Mouse (Mus musculus): ENCODE data around the gene Prnd. TPM values are rescaled to one million over a fixed set of nuclear protein-coding genes. Genes with fewer than 3 reads are reported as not detected.

The Prnd gene
- not detected in 4 replicates for total RNA-seq (2023; ENCODE audit: inconsistent age)

DNA sequence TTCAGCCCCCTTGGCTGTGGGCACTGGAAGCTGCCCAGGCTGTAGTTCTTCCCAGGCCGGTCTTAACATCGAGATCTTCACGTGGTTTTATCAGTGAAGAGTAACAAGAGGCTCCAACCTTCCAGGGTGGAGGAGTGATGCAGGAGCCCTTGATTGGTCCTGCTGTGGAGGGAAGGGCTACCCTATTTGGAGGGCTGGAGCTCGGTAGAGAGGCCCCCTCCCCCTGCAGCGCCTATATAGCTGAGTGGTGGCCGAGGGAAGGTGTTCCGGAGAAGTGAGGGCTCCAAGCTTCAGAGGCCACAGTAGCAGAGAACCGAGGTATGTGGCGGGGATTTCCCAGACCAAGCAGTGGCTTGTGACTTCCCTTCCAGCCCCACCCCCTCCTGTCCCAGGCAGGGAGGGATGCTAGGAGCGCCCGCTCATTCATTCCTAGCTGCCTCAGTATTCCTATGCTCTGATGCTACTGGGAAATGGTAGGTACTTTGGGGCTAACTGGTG is at the start of gene Prnd:
Gene Prnd (plus strand): TSS at position 264 of the 498 bp plus-strand sequence.

GRCm38 (mm10) chr2:131909683-131910572 is 40.7 kb upstream of the Prnd start, which contains the start of the genes Prnp and Prn:
Gene Prnp (plus strand): TSS chr2:131909928.
Gene Prn (plus strand): TSS chr2:131909957.

Other genes starting within 250 kb of the Prnd start
- gene Erv3, start 91.1 kb upstream of the Prnd start, total RNA-seq (2023; ENCODE audit: inconsistent age), result not detected in 4 replicates
- gene Prnp, start 40.9 kb upstream of the Prnd start, total RNA-seq (2023; ENCODE audit: inconsistent age), result 5.0 to 6.2 TPM (median 5.2 TPM) in 4 replicates
- not detected in 4 replicates for gene Prn, start 40.9 kb upstream of the Prnd start, total RNA-seq (2023; ENCODE audit: inconsistent age)
- gene Rassf2, start 79.4 kb downstream of the Prnd start, total RNA-seq (2023; ENCODE audit: inconsistent age), result 215 to 231 TPM (median 225 TPM) in 4 replicates
- 31.9 to 41.8 TPM (median 37.3 TPM) in 4 replicates for gene Slc23a2, start 194.2 kb downstream of the Prnd start, total RNA-seq (2023; ENCODE audit: inconsistent age)